In the genomic region with DNA sequence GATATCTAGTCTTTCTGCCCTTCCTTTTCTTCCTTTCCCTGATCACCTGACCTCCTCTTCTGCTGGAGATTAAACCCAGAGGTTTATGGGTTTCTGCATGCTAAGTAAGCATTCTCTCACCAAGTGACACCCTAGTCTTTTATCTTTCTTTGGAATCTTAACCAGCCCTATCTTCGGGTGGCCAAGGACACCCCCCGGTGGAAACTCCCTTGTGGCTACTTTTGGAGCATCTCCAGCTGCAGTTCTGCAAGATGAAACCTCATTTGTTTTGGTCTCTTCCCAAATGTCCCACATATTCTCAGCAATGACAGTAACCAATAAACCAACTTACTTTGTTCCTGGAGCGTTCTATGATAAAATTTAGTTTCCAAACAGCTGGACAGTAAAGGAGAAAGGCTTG, we compare ENCODE assay signal across 7 mouse cellular contexts.
"Had no signal": no experiment of that assay in that cellular context is flagged by ENCODE, and none has a peak within 500 bp of the region (broad histone marks: within the 10 kb centered on the region; RNA-seq: fewer than 3 reads in every experiment).

No protein-coding gene starts in this region.

- DNase-seq: kidney, postnatal 36 days; layer of hippocampus, postnatal 36 days; liver, embryonic 13.5 days; lung, adult 2 months; thymus, adult 18-20 months; thymus, postnatal 14 days; thymus, postnatal 4 days had no signal
